Mouse (Mus musculus) adrenal gland (tissue): ENCODE data around the gene Tmem253.

Experiments
- intact Hi-C: fragments of 180-260 bp; cut with DNase I; formaldehyde crosslinking; loops from one replicate; pipeline ENCODE4 v1.15.1; 2025

Tmem253 gene

GRCm38 (mm10) chr14:52006241-52006640 is 9.2 kb upstream of the Tmem253 start:
- intact Hi-C loops = loop anchor here (5.0 kb wide), 1 partner anchor 99 kb away; no protein-coding TSS in a partner anchor

- intact Hi-C loops = loop anchor here (5.0 kb wide), 1 partner anchor 99 kb away; no protein-coding TSS in a partner anchor
These were observed 8.7 kb upstream of the Tmem253 start for GRCm38 (mm10) chr14:52006771-52007170.

- intact Hi-C loops = loop anchor here (5.0 kb wide), 1 partner anchor 101 kb away; no protein-coding TSS in a partner anchor
These were observed 6.9 kb upstream of the Tmem253 start for GRCm38 (mm10) chr14:52008321-52009203.

- intact Hi-C loops = loop anchor here (5.0 kb wide), 1 partner anchor 102 kb away; no protein-coding TSS in a partner anchor
These were observed 6.1 kb upstream of the Tmem253 start for GRCm38 (mm10) chr14:52009361-52009760.

DNA sequence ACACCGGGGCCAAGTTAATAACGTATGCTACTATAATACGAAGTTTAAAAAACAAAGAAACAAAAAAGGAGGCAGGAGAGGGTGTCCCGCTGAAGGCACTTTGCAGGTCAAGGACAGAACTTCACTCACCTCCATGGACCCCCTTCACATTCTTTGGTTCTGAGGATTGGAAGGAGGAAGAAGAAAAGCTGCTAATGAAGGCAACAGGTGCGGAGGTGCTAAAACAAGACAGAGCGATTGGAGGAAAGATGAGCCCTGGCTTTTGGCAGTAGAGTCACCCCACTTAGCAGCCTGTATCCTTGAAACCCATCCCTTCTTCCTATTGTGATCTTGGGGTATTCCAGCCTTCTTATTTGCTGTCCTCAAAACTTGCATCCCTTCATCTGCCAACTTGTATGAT is 5.6 kb upstream of the Tmem253 start:
- intact Hi-C loops = loop anchor here (5.0 kb wide), 1 partner anchor 103 kb away; no protein-coding TSS in a partner anchor

- intact Hi-C loops = no loop called here
These were observed 4.9 kb upstream of the Tmem253 start for GRCm38 (mm10) chr14:52010446-52011111.

DNA sequence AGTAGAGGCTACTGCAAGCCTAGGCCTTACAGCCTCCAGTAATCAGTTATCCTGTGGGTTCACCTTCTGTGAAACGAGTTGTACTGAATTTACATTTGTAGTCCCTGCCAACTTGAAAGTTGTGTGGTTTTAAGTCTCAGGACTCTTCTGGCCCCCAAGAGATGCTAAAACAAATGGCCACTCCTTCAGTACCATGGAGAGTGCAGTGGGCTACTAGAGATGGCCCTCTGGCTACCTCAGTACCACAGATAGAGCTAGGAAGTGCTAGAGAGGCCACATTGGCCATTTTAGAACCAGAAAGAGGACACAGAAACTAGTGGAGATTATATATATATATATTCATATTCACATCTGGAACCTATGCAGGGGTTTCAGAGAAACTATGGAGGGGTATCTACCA is 3.8 kb upstream of the Tmem253 start:
- intact Hi-C loops = no loop called here

DNA sequence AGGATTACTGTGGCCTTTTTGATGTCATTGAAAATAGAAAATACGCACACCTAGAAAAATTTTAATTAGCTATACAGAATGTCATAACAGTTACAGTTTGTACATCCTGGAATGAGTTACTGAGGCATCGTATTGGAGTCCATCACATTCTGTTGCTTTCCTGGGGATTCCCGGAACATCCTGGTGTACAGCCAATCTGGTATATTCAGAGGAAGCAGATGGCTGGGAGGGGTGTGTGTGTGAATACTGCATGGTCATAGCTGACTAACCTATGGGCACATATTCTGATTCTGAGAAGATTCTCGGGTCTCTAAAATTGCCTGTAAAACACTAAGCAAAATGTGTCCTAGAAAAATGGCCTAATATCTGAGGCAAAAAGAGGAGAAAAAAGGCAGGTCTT is 3.4 kb upstream of the Tmem253 start:
- intact Hi-C loops = no loop called here

GRCm38 (mm10) chr14:52012553-52012952 is 2.9 kb upstream of the Tmem253 start:
- intact Hi-C loops = no loop called here

DNA sequence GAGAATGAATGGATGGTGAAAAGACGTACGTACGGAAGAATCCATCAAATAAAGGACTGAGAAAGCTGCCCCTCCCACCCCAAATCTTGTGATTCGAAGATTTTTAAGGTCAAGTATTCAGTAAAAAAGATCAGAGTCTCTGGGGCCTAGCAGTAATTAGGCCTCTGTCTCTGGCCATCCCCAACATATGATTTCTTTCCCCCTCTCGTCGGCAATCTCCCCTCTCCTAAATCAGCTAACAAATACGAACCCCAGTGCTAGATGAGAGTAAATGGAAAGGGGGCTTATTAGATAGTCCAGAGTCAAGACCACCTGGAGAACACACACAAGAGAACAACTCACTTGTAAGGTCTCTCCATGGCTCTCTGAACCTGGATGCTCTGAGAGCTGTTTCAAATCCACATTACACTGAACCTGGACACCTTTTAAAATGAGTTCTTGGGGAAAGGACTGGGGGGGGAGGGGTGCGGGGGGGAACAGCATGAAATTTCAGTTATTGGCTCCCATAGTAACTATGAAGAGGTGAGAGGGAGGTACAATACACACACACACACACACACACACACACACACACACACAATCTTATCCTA is 2.3 kb upstream of the Tmem253 start:
- intact Hi-C loops = no loop called here

- intact Hi-C loops = no loop called here
These were observed 1.7 kb upstream of the Tmem253 start for GRCm38 (mm10) chr14:52013771-52014219.

DNA sequence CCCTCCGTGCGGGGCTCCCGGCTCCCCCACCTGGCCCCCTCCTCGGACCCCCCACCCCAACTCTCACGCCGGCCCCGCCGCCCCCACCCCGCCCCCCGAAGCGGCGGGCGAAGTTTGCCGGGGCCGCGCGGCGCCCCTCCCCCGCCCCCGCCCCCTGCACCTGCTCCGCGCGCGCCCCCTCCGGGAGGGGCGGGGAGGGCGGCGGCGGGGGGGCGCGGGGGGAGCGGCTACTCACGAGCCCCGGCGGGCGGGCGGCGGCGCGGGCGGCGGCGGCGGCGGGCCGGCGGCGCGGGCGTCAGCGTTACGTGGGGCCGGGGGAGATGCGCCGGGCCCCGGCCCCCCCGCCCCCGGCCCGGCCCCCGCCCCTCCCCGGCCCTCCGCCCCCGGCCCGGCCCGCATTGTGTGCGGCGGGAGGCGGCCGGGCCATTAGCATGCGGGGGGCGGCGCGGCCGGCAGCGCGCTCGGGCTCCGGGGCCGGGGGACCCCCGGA is 1.1 kb upstream of the Tmem253 start:
- intact Hi-C loops = no loop called here

DNA sequence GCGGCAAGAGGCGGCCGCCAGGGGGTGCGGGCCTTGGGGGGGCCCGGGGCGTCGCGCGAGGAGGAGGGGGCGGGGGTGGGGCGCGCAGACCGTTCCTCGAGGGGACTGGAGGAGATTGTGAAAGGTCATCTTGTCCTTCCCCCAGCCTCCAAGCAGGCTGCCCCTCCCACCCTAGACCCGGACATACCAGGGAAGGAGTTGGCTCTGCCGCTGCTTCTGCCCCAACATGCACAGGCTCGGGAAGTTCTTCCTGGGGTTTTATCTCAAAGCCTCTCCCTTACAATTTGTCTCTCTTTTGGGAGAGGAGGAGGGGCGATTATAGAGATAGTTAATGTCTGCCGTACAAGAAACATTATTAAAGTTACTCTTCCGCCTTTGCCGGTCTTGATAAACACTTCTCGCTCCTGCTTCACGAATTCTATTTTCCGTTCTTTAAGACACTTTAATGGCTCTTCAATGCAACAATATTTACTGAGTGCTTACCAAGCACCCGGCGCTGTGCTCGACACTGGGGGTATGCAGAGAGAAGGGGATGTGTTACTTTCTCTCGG is 622 bp upstream of the Tmem253 start:
- intact Hi-C loops = no loop called here

DNA sequence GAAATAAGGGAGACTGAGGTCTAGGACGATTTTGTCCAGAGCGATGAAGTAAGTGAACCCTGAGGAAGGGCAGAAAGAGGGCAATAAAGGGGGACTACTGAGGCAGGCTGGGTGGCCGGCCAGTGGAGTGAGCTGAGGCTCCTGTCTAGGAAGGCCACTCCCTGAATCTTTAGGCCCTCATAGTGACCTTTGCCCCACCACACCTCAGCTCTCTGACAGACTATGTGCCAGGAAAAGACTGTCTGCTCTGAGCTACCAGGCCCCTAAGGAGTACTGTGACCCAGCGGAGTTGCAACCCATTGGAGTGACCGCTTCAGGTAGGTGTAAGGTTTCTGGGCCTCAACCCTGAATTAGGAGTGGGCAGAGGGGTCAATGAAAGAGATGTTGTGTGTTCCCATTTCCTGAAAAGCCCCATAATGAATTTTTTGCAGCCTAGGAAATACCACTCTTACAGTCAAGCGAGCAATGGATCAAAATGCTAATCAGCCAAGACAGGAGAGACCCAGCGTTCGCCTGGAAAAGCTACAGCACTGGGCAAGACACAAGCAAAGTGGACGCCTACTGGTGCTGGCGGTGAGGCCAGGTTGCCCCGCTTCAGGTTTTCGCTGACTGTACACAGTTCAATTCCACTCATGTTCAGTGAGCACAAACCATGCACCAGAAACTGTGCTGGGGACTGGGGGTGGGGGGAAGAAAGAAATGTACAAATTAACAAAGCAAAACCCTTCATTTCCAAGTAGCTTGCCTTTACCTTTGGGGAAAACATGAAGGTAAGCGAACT is 1.4 kb downstream of the Tmem253 start:
- intact Hi-C loops = no loop called here

GRCm38 (mm10) chr14:52017662-52018061 is 2.2 kb downstream of the Tmem253 start:
- intact Hi-C loops = no loop called here

GRCm38 (mm10) chr14:52018248-52019050 is 3.0 kb downstream of the Tmem253 start:
- intact Hi-C loops = no loop called here

GRCm38 (mm10) chr14:52019051-52019589 is 3.7 kb downstream of the Tmem253 start:
- intact Hi-C loops = no loop called here

- intact Hi-C loops = loop anchor here (5.0 kb wide), 2 partner anchors 63 to 83 kb away; partner anchors contain the start of gene Hnrnpc
These were observed 4.3 kb downstream of the Tmem253 start for GRCm38 (mm10) chr14:52019590-52020340.
